Mouse (Mus musculus) midbrain, postnatal 0 days (tissue): ENCODE measurements around the gene Rdh9. TPM values are rescaled to one million over a fixed set of nuclear protein-coding genes. Genes with fewer than 3 reads are reported as not detected.

Source experiments
- ATAC-seq: fragments of 200-750 bp; cut with Nextera tagmentation; 2 replicates; pipeline ENCODE4 v1.8.0; 2017; ENCODE audit warnings: moderate number of reproducible peaks, mild to moderate bottlenecking, moderate TSS enrichment, moderate library complexity; ENCODE audit not compliant: low FRiP score
- DNase-seq: peaks from one replicate; pipeline ENCODE4 v3.0.0-alpha.2; 2015; ENCODE audit warnings: low spot score
- H3K27ac ChIP-seq: fragments of 300-500 bp; sonication (generic); 2 replicates; pipeline ENCODE4 v1.5.1; 2014; ENCODE audit warnings: low read depth, mild to moderate bottlenecking, low read length, mixed read lengths
- H3K27me3 ChIP-seq: fragments of 300-500 bp; sonication (generic); 2 replicates; pipeline ENCODE4 v1.6.1; 2014; ENCODE audit warnings: low read length, control low read depth, mixed read lengths; ENCODE audit not compliant: insufficient read depth
- H3K36me3 ChIP-seq: fragments of 300-500 bp; sonication (generic); 2 replicates; pipeline ENCODE4 v1.6.1; 2014; ENCODE audit warnings: low read length, control low read depth, mixed read lengths; ENCODE audit not compliant: insufficient read depth
- H3K4me1 ChIP-seq: fragments of 300-500 bp; sonication (generic); 2 replicates; pipeline ENCODE4 v1.6.1; 2014; ENCODE audit warnings: mild to moderate bottlenecking, control low read depth, antibody characterized with exemption, low read length, mixed read lengths; ENCODE audit not compliant: insufficient read depth
- H3K4me2 ChIP-seq: fragments of 300-500 bp; sonication (generic); 2 replicates; pipeline ENCODE4 v1.6.1; 2014; ENCODE audit warnings: low read depth, mild to moderate bottlenecking, low read length, mixed read lengths; ENCODE audit not compliant: poor library complexity, severe bottlenecking
- H3K4me3 ChIP-seq: fragments of 300-500 bp; sonication (generic); 2 replicates; pipeline ENCODE4 v1.5.1; 2014; ENCODE audit warnings: low read depth, mild to moderate bottlenecking, low read length, moderate library complexity
- H3K9ac ChIP-seq: fragments of 300-500 bp; sonication (generic); replicated peaks from 2 replicates; pipeline ENCODE4 v1.6.1; 2014; ENCODE audit warnings: mild to moderate bottlenecking, low read length, moderate library complexity, mixed read lengths; ENCODE audit not compliant: poor library complexity, severe bottlenecking
- H3K9me3 ChIP-seq: fragments of 300-500 bp; sonication (generic); 2 replicates; pipeline ENCODE4 v1.6.1; 2016; ENCODE audit warnings: low read length, control low read depth
- CTCF ChIP-seq: IDR thresholded peaks from 2 replicates; pipeline ENCODE4 v1.5.1; 2016; ENCODE audit warnings: antibody characterized with exemption, mild to moderate bottlenecking
- WGBS: fragments of 180-500 bp; shearing (Covaris S2); extraction: QIAGEN DNeasy Blood & Tissue Kit; methylation state at CpG from one replicate; pipeline ENCODE4 v1.1.7; 2014; 5-methylcytosine and 5-hydroxymethylcytosine counted together
- polyA plus RNA-seq: library from polyadenylated mRNA; unstranded; fragments of >200 nt; fragmentation: Nextera tagmentation; extraction: Ambion mirVana; gene quantifications from 2 replicates; pipeline ENCODE4 v1.2.1, GENCODE M21; 2015
- total RNA-seq: library from RNA; depleted of rRNA; stranded (reverse); fragments of >200 nt; gene quantifications from 2 replicates; pipeline ENCODE4 v1.2.3, GENCODE M21; 2014

The Rdh9 gene
- total and polyA plus RNA-seq, 2 experiments from 2014 or later = 0.63 TPM; not detected in 1

GRCm38 (mm10) chr10:127736266-127736665 lies 39.9 kb upstream of the Rdh9 start:
- Histone ChIP-seq H3K4me3 (no peak overlapping the region), H3K4me1 (no peaks in the 10 kb centered on the region; the same call in 1 of the 2 replicates), H3K9ac (no peak overlapping the region), H3K9me3 (no peaks in the 10 kb centered on the region), H3K27ac (no peak overlapping the region), H3K27me3 (no peaks in the 10 kb centered on the region), H3K36me3 (peaks cover under 1% of the 10 kb centered on the region; the same call in 1 of the 2 replicates), H3K4me2 (no peak overlapping the region)
- TF ChIP-seq CTCF = no peak
- WGBS = 88% methylated on average over 2 of the region's 2 CpGs
- DNase-seq = no peak
- no peak for ATAC-seq

GRCm38 (mm10) chr10:127736916-127737315 lies 39.3 kb upstream of the Rdh9 start:
- TF ChIP-seq CTCF = no peak
- Histone ChIP-seq H3K4me3 (no peak overlapping the region), H3K4me1 (no peaks in the 10 kb centered on the region; the same call in 1 of the 2 replicates), H3K36me3 (peaks cover 7% of the 10 kb centered on the region), H3K9me3 (no peaks in the 10 kb centered on the region), H3K27me3 (no peaks in the 10 kb centered on the region), H3K27ac (no peak overlapping the region), H3K4me2 (no peak overlapping the region), H3K9ac (no peak overlapping the region)
- no peak for DNase-seq
- WGBS = 82% methylated on average over 4 of the region's 4 CpGs
- ATAC-seq = no peak

GRCm38 (mm10) chr10:127737552-127737951 lies 38.6 kb upstream of the Rdh9 start:
- no peak for ATAC-seq
- no peak overlapping the region for H3K4me3 ChIP-seq
- peaks cover 13% of the 10 kb centered on the region for H3K36me3 ChIP-seq
- 18% methylated on average over 2 of the region's 2 CpGs for WGBS
- H3K27ac ChIP-seq = no peak overlapping the region
- no peak overlapping the region for H3K4me2 ChIP-seq
- DNase-seq = no peak
- H3K4me1 ChIP-seq = no peaks in the 10 kb centered on the region; the same call in 1 of the 2 replicates
- no peaks in the 10 kb centered on the region for H3K9me3 ChIP-seq
- no peaks in the 10 kb centered on the region for H3K27me3 ChIP-seq
- TF ChIP-seq CTCF = no peak
- H3K9ac ChIP-seq = no peak overlapping the region

DNA sequence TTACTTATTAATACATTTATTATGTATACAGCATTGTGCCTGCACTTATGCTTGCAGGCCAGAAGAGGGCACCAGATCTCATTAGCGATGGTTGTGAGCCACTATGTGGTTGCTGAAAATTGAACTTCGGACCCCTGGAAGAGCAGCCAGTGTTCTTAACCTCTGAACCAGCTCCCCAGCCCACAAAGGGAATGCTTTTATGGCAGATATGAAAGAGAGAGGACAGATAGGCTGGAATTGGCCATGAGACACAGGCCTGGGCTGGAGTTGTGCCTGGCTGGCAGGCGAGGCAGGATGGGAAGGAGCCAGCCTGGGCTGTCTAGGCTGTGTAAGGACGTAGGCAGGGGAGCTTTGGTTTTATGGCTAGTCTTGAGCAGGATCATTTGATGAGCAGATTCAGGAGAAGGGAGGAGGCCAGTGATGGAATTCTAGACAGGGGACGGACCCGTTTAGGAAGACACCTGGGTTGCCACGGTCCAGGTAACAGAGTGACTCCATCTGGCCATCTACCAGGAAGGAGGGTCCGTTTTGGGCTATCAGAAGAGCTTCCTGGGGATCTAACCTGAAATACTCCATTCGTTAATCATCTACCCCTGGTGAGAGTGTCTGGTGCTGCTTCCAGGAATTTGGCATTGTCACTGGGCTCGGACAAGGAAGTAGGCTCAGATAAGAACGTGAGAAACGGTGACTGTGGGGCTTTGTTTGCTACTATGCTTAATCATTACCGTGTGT lies 37.9 kb upstream of the Rdh9 start:
- Histone ChIP-seq H3K4me3 (no peak overlapping the region), H3K9me3 (no peaks in the 10 kb centered on the region), H3K4me2 (no peak overlapping the region), H3K27ac (no peak overlapping the region), H3K9ac (no peak overlapping the region), H3K36me3 (peaks cover 21% of the 10 kb centered on the region), H3K27me3 (no peaks in the 10 kb centered on the region), H3K4me1 (no peaks in the 10 kb centered on the region; the same call in 1 of the 2 replicates)
- ATAC-seq (no peak), DNase-seq (no peak)
- peak; percentile 78 for TF ChIP-seq CTCF
- WGBS = 54% methylated on average over 13 of the region's 13 CpGs

GRCm38 (mm10) chr10:127739083-127739660 lies 37.0 kb upstream of the Rdh9 start, which contains the start of gene Zbtb39:
Gene Zbtb39, plus strand, starts transcription at chr10:127739538.
- peak within 1 kb of the TSS; percentile 94 for H3K9ac ChIP-seq
- ATAC-seq (peak; percentile 82), DNase-seq (peak; percentile 75)
- H3K4me2 ChIP-seq = peak within 1 kb of the TSS; percentile 69
- H3K27ac ChIP-seq = peak within 1 kb of the TSS; percentile 77
- TF ChIP-seq CTCF = peak; percentile 64
- no peaks in the 10 kb centered on the region for H3K9me3 ChIP-seq
- peak within 1 kb of the TSS; percentile 69 for H3K4me3 ChIP-seq
- H3K27me3 ChIP-seq = no peaks in the 10 kb centered on the region
- 1% methylated on average over 18 of the region's 61 CpGs for WGBS
- H3K4me1 ChIP-seq = no peaks in the 10 kb centered on the region; the same call in 1 of the 2 replicates
- peaks cover 29% of the 10 kb centered on the region for H3K36me3 ChIP-seq

GRCm38 (mm10) chr10:127739661-127740161 lies 36.5 kb upstream of the Rdh9 start:
- Histone ChIP-seq H3K4me2 (peak overlapping the region; percentile 69), H3K4me3 (peak overlapping the region; percentile 69), H3K27me3 (no peaks in the 10 kb centered on the region), H3K9ac (peak overlapping the region; percentile 94), H3K9me3 (no peaks in the 10 kb centered on the region), H3K27ac (peak overlapping the region; percentile 77), H3K4me1 (no peaks in the 10 kb centered on the region; the same call in 1 of the 2 replicates), H3K36me3 (peaks cover 35% of the 10 kb centered on the region)
- DNase-seq (no peak), ATAC-seq (peak; percentile 47)
- TF ChIP-seq CTCF = no peak
- WGBS = under 1% methylated on average over 38 of the region's 55 CpGs
